In genomic region chr11:32205058-32205873, GRCm38 (mm10) we compare ENCODE assay signal across 8 mouse cellular contexts. TPM values are rescaled to one million over a fixed set of nuclear protein-coding genes. Genes with fewer than 3 reads are reported as not detected.
DNase-seq lines count a peak whose midpoint lies in the region; ATAC-seq lines count a peak whose summit lies in the region.

Gene Snrnp25, plus strand, starts transcription at chr11:32205415.

- intact Hi-C loops in gastrocnemius, postnatal 14 days (cut with DNase I; ENCODE audit: low total_unique reads), result no loop called here
- intact Hi-C loops in left cerebral cortex, postnatal 10 days (cut with DNase I), result no loop called here

- peak; percentile 99 for ATAC-seq in inflammation-experienced regulatory T-cells, adult 6 months
- peak; percentile 97 for ATAC-seq in megakaryocyte-erythroid progenitor cell, adult 5-6 weeks (replicated peaks; ENCODE audit: low FRiP score, low TSS enrichment, poor library complexity, severe bottlenecking)

- DNase-seq in adipocyte (ENCODE audit: low spot score), result peak; percentile 99
- DNase-seq in embryo, embryonic 10 days (ENCODE audit: low spot score), result peak; percentile 100
- DNase-seq in gastrocnemius, postnatal 14 days, result peak; percentile 95
- peak; percentile 96 for DNase-seq in left cerebral cortex, postnatal 10 days (ENCODE audit: extremely low spot score in 1 of 2, low spot score in 2 of 2)
- DNase-seq in right cerebral cortex, postnatal 25 days, result peak; percentile 92
- peak; percentile 92 to 95 for DNase-seq in urinary bladder, postnatal 4 days (ENCODE audit: low spot score in 2 of 2)

RNA-seq across cellular contexts. Expression of gene Snrnp25, which starts in this region (rescaled TPM):
- 1 to 10 TPM; 8.6 to 8.9 TPM for total RNA-seq in gastrocnemius, postnatal 14 days (2021)
- 10 to 100 TPM; 52.9 to 74.7 (median 56.9) TPM for polyA plus RNA-seq in inflammation-experienced regulatory T-cells, adult 6 months (2017; shearing (Covaris generic))
- total RNA-seq in left cerebral cortex, postnatal 10 days (2021), result 10 to 100 TPM; 25.9 to 28.4 TPM
- 44.9 and 56.4 TPM in 2 replicates for total RNA-seq in megakaryocyte-erythroid progenitor cell, adult 5-6 weeks (2014; fragmentation: Nextera tagmentation)
- 42.0 and 59.1 TPM in 2 replicates for total RNA-seq in megakaryocyte-erythroid progenitor cell, adult 5-6 weeks (2017)

Comparison
In these comparisons a context has a peak if more than half of its experiments do, and no peak if none do; other contexts are left out.
1. Peak in every context shown above with its lines: DNase-seq and ATAC-seq.